Mouse (Mus musculus) midbrain, postnatal 0 days (tissue): ENCODE measurements at regions not wholly inside any gene's neighbourhood (a gene's known extent, or its start where the extent isn't known, plus 50 kb on each side); places are given as distances from the start of the nearest gene placed in this dataset.
A peak's percentile ranks its signal among the peaks of the same experiment; 100 is the strongest.

Experiments
- ATAC-seq: fragments of 200-750 bp; cut with Nextera tagmentation; 2 replicates; pipeline ENCODE4 v1.8.0; 2017; ENCODE audit warnings: moderate number of reproducible peaks, mild to moderate bottlenecking, moderate TSS enrichment, moderate library complexity; ENCODE audit not compliant: low FRiP score
- DNase-seq: peaks from one replicate; pipeline ENCODE4 v3.0.0-alpha.2; 2015; ENCODE audit warnings: low spot score
- H3K27ac ChIP-seq: fragments of 300-500 bp; sonication (generic); 2 replicates; pipeline ENCODE4 v1.5.1; 2014; ENCODE audit warnings: low read depth, mild to moderate bottlenecking, low read length, mixed read lengths
- H3K27me3 ChIP-seq: fragments of 300-500 bp; sonication (generic); 2 replicates; pipeline ENCODE4 v1.6.1; 2014; ENCODE audit warnings: low read length, control low read depth, mixed read lengths; ENCODE audit not compliant: insufficient read depth
- H3K36me3 ChIP-seq: fragments of 300-500 bp; sonication (generic); 2 replicates; pipeline ENCODE4 v1.6.1; 2014; ENCODE audit warnings: low read length, control low read depth, mixed read lengths; ENCODE audit not compliant: insufficient read depth
- H3K4me1 ChIP-seq: fragments of 300-500 bp; sonication (generic); 2 replicates; pipeline ENCODE4 v1.6.1; 2014; ENCODE audit warnings: mild to moderate bottlenecking, control low read depth, antibody characterized with exemption, low read length, mixed read lengths; ENCODE audit not compliant: insufficient read depth
- H3K4me2 ChIP-seq: fragments of 300-500 bp; sonication (generic); 2 replicates; pipeline ENCODE4 v1.6.1; 2014; ENCODE audit warnings: low read depth, mild to moderate bottlenecking, low read length, mixed read lengths; ENCODE audit not compliant: poor library complexity, severe bottlenecking
- H3K4me3 ChIP-seq: fragments of 300-500 bp; sonication (generic); 2 replicates; pipeline ENCODE4 v1.5.1; 2014; ENCODE audit warnings: low read depth, mild to moderate bottlenecking, low read length, moderate library complexity
- H3K9ac ChIP-seq: fragments of 300-500 bp; sonication (generic); replicated peaks from 2 replicates; pipeline ENCODE4 v1.6.1; 2014; ENCODE audit warnings: mild to moderate bottlenecking, low read length, moderate library complexity, mixed read lengths; ENCODE audit not compliant: poor library complexity, severe bottlenecking
- H3K9me3 ChIP-seq: fragments of 300-500 bp; sonication (generic); 2 replicates; pipeline ENCODE4 v1.6.1; 2016; ENCODE audit warnings: low read length, control low read depth
- CTCF ChIP-seq: IDR thresholded peaks from 2 replicates; pipeline ENCODE4 v1.5.1; 2016; ENCODE audit warnings: antibody characterized with exemption, mild to moderate bottlenecking
- WGBS: fragments of 180-500 bp; shearing (Covaris S2); extraction: QIAGEN DNeasy Blood & Tissue Kit; methylation state at CpG from one replicate; pipeline ENCODE4 v1.1.7; 2014; 5-methylcytosine and 5-hydroxymethylcytosine counted together

DNA sequence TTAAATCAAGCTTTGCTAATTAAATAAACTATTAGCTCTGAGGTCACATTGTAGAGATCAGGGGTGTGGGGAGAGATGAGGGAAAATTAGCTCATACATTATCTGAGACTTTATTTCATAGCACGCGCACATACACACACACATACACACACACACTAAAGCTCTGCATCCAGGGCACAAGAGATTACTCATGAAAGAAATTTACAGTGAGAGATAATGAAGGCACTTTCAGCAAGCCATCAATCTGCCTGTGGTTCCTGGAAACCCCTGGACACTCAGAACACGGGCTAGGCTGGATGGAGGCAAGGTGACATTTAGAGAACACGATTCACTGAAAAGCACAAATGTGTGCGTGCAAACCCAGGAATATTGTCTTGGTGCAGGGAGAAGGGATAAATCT, 60.2 kb downstream of the Scg2 start:
- Histone ChIP-seq H3K9me3 (no peaks in the 10 kb centered on the region), H3K27ac (no peak overlapping the region), H3K4me2 (no peak overlapping the region), H3K4me1 (no peaks in the 10 kb centered on the region), H3K9ac (no peak overlapping the region), H3K27me3 (no peaks in the 10 kb centered on the region), H3K4me3 (no peak overlapping the region), H3K36me3 (no peaks in the 10 kb centered on the region)
- DNase-seq (peak; percentile 24), ATAC-seq (no peak)
- TF ChIP-seq CTCF = no peak
- 64% methylated on average over 5 of the region's 5 CpGs for WGBS

GRCm38 (mm10) chr1:79374811-79375210, 65.1 kb downstream of the Scg2 start:
- H3K4me2 ChIP-seq = no peak overlapping the region
- no peaks in the 10 kb centered on the region for H3K36me3 ChIP-seq
- no peak overlapping the region for H3K9ac ChIP-seq
- ATAC-seq (no peak), DNase-seq (no peak)
- no peaks in the 10 kb centered on the region for H3K4me1 ChIP-seq
- 56% methylated on average over 3 of the region's 3 CpGs for WGBS
- H3K4me3 ChIP-seq = no peak overlapping the region
- no peak overlapping the region for H3K27ac ChIP-seq
- TF ChIP-seq CTCF = no peak
- H3K27me3 ChIP-seq = no peaks in the 10 kb centered on the region
- no peaks in the 10 kb centered on the region for H3K9me3 ChIP-seq

DNA sequence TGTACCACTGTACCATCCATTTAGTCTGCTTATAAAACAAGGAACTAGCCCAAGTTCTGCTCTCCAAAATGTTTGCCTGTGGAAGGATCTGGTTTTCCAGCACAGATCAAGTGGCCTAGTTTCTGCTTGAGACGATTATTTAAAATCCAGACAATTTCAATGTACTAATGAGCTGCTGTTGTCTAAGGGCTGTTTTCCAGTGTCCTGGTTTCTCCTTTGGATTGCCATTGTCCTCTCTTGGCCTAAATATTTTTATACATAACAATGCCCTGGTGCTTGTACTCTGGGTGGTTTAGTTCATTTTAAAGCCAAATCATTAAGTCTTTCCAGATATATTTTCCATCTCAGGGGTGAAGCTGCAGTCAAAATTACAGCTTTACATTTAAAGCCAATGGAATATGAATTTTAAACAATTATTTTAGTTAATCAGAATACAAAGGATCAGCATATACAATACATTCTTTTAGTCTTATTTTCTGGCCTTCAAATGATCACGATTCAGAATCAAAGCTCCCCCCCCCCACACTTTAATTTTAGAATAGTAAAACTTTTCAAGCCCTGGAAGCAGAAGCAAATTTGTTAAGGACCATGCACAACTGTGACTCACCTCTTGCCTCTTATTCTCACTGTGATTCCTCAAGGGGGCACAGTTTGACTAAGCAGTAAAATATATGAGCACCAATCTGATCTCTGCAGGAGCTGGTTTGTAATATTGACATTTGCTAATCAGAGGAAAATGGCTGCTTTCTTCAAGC, 82.5 kb downstream of the Scg2 start:
- WGBS = 91% methylated on average over 2 of the region's 2 CpGs
- no peaks in the 10 kb centered on the region for H3K36me3 ChIP-seq
- no peaks in the 10 kb centered on the region for H3K9me3 ChIP-seq
- no peaks in the 10 kb centered on the region for H3K27me3 ChIP-seq
- ATAC-seq (no peak), DNase-seq (no peak)
- H3K27ac ChIP-seq = no peak overlapping the region
- no peak overlapping the region for H3K4me3 ChIP-seq
- H3K4me2 ChIP-seq = no peak overlapping the region
- no peak overlapping the region for H3K9ac ChIP-seq
- TF ChIP-seq CTCF = no peak
- H3K4me1 ChIP-seq = no peaks in the 10 kb centered on the region

DNA sequence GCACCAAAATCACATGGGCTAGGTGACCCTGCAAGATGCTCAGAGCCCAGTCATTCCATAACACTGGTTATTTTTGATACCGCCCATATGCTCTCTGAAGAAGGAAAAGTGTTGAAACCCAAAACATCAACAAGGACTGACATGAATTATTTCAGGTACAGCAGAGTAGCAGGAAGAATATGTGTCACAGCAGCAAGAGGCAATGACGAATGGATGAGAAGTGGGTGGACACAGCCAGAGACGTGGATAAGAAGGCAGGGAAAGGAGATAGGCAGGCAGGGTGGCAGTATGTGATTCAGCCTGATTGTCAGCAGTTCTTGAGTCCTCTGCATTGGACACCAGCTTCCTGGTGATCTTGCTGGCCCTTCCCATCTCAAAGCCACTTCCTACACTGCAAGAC, 93.4 kb downstream of the Scg2 start:
- no peak for TF ChIP-seq CTCF
- Histone ChIP-seq H3K27ac (no peak overlapping the region), H3K4me2 (no peak overlapping the region), H3K4me3 (no peak overlapping the region), H3K9ac (no peak overlapping the region), H3K27me3 (no peaks in the 10 kb centered on the region), H3K36me3 (no peaks in the 10 kb centered on the region), H3K4me1 (no peaks in the 10 kb centered on the region), H3K9me3 (no peaks in the 10 kb centered on the region)
- no peak for DNase-seq
- 78% methylated on average over 3 of the region's 3 CpGs for WGBS
- no peak for ATAC-seq

DNA sequence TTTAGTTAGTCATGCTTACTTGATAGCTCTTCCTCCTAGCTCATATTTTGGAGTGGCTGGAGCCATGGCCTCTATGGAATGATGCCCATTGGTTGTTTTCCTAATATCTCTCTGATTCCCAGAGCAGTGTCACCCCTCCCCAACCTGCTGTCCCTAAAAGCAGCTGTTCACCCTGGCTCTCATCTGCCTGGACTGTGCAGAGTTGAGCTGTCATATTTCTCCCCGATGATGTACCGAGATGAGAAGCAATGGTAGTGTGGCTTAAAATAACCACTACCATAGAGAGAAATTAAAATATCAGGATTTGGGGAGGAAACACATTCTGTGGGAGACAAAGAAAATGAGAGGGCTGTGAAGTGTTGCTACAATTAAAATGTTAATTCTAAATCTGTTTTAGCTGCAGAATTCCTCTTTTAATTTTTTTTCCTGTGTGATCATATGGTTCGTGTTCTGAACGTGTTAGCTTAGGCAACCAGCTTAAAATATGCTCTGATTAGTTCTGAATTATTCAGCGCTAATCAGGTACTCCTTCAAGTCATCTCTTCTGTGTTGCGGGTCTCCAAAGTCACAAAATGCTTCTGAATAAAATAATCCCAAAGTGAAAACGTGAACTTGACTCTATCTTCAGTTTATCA, 104.3 kb downstream of the Scg2 start:
- ATAC-seq (no peak), DNase-seq (no peak)
- Histone ChIP-seq H3K27ac (no peak overlapping the region), H3K9ac (no peak overlapping the region), H3K4me2 (no peak overlapping the region), H3K36me3 (no peaks in the 10 kb centered on the region), H3K9me3 (no peaks in the 10 kb centered on the region), H3K4me1 (no peaks in the 10 kb centered on the region), H3K27me3 (no peaks in the 10 kb centered on the region), H3K4me3 (no peak overlapping the region)
- no peak for TF ChIP-seq CTCF
- 71% methylated on average over 7 of the region's 7 CpGs for WGBS

GRCm38 (mm10) chr1:79317194-79317593, 122.7 kb downstream of the Scg2 start:
- H3K36me3 ChIP-seq = no peaks in the 10 kb centered on the region
- no peaks in the 10 kb centered on the region for H3K4me1 ChIP-seq
- no peak for TF ChIP-seq CTCF
- WGBS = 74% methylated on average over 5 of the region's 5 CpGs
- no peak overlapping the region for H3K4me3 ChIP-seq
- no peak overlapping the region for H3K4me2 ChIP-seq
- DNase-seq = peak; percentile 14
- H3K27me3 ChIP-seq = no peaks in the 10 kb centered on the region
- H3K27ac ChIP-seq = no peak overlapping the region
- H3K9ac ChIP-seq = no peak overlapping the region
- no peaks in the 10 kb centered on the region for H3K9me3 ChIP-seq
- no peak for ATAC-seq
